Mouse (Mus musculus): ENCODE results near the gene Sema6d.

DNA sequence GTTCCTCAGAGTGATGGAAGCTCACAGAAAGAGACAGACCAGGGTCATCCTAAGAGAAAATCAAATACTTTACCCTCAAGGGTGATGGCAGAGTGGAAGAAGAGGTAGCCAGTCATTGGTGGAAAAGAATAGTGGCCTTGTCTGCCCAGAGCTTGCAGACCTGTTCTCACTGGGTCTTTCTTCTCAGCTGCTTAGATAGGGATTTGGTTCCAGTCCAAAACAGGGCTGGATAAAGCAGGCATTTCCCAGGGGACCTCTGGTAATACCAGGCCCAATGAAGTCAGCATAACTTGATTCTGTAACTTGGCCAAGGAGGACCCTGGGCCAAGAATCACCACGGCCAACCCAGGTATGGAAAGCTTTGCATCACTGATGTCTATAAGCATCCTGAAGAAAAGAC is 279.5 kb downstream of the Sema6d start:
- no peak for TF ChIP-seq POLR2A (IDR thresholded peaks at IDR 0.05; ENCODE audit: borderline replicate concordance, low read depth, low read length)
- TF ChIP-seq CTCF (IDR thresholded peaks at IDR 0.05; ENCODE audit: low read depth, low read length) = no peak
